Mouse (Mus musculus) intestine, embryonic 14.5 days (tissue): Measurements from ENCODE around the gene Il17rc. TPM values are rescaled to one million over a fixed set of nuclear protein-coding genes. Genes with fewer than 3 reads are reported as not detected.

Experiments used
- microRNA-seq: library from miRNA; unstranded; fragments of <30 nt; microRNA quantifications from one replicate; pipeline ENCODE4, GENCODE M21; 2016
- polyA plus RNA-seq: library from polyadenylated mRNA; unstranded; fragments of >200 nt; fragmentation: Nextera tagmentation; extraction: Ambion mirVana; gene quantifications from 2 replicates; pipeline ENCODE4 v1.2.1, GENCODE M21; 2014

The Il17rc gene
- polyA plus RNA-seq, 1 experiment from 2014 or later, result 18.5 TPM

Small RNA genes within 50 kb of the gene (microRNA-seq; reads per million reads assigned to microRNA genes)
- gene Gm23365 (not detected), gene Gm24387 (not detected)

Other genes starting within 250 kb of the Il17rc start
- 36.3 and 40.8 TPM in 2 replicates for gene Mtmr14, start 233.6 kb upstream of the Il17rc start, polyA plus RNA-seq
- 0.05 and 0.12 TPM in 2 replicates for gene Cpne9, start 189.1 kb upstream of the Il17rc start, polyA plus RNA-seq
- gene Brpf1, start 164.3 kb upstream of the Il17rc start, polyA plus RNA-seq, result 21.0 and 21.6 TPM in 2 replicates
- 12.7 and 14.2 TPM in 2 replicates for gene Ogg1, start 144.5 kb upstream of the Il17rc start, polyA plus RNA-seq
- gene Camk1, start 127.4 kb upstream of the Il17rc start, polyA plus RNA-seq, result 94.8 and 101 TPM in 2 replicates
- gene Tada3, start 93.5 kb upstream of the Il17rc start, polyA plus RNA-seq, result 50.5 and 53.4 TPM in 2 replicates
- 221 and 234 TPM in 2 replicates for gene Arpc4, start 93.3 kb upstream of the Il17rc start, polyA plus RNA-seq
- 2.5 and 4.0 TPM in 2 replicates for gene Ttll3, start 82.2 kb upstream of the Il17rc start, polyA plus RNA-seq
- gene Rpusd3, start 52.1 kb upstream of the Il17rc start, polyA plus RNA-seq, result 21.9 and 27.4 TPM in 2 replicates
- gene Cidec, start 35.7 kb upstream of the Il17rc start, polyA plus RNA-seq, result 2.2 and 3.1 TPM in 2 replicates
- gene Jagn1, start 28.9 kb upstream of the Il17rc start, polyA plus RNA-seq, result 80.0 and 84.6 TPM in 2 replicates
- 8.4 and 9.0 TPM in 2 replicates for gene Il17re, start 12.9 kb upstream of the Il17rc start, polyA plus RNA-seq
- 20.1 and 20.2 TPM in 2 replicates for gene Creld1, start 11.9 kb downstream of the Il17rc start, polyA plus RNA-seq
- gene Prrt3, start 30.5 kb downstream of the Il17rc start, polyA plus RNA-seq, result 0.26 and 0.32 TPM in 2 replicates
- gene Emc3, start 60.2 kb downstream of the Il17rc start, polyA plus RNA-seq, result 84.7 and 89.7 TPM in 2 replicates
- 13.1 and 13.9 TPM in 2 replicates for gene Fancd2, start 60.3 kb downstream of the Il17rc start, polyA plus RNA-seq
- 0.20 and 0.22 TPM in 2 replicates for gene Fancd2os, start 129.3 kb downstream of the Il17rc start, polyA plus RNA-seq
- 238 and 245 TPM in 2 replicates for gene Brk1, start 133.3 kb downstream of the Il17rc start, polyA plus RNA-seq
- 41.6 and 45.1 TPM in 2 replicates for gene Vhl, start 152.5 kb downstream of the Il17rc start, polyA plus RNA-seq
- gene Irak2, start 167.0 kb downstream of the Il17rc start, polyA plus RNA-seq, result 5.7 and 8.2 TPM in 2 replicates
- 0.98 and 1.4 TPM in 2 replicates for gene Tatdn2, start 225.6 kb downstream of the Il17rc start, polyA plus RNA-seq
- gene Ghrl, start 248.5 kb downstream of the Il17rc start, polyA plus RNA-seq, result 2.2 and 19.4 TPM in 2 replicates